Mouse (Mus musculus): ENCODE measurements at regions not wholly inside any gene's neighbourhood (a gene's known extent, or its start where the extent isn't known, plus 50 kb on each side); places are given as distances from the start of the nearest gene placed in this dataset.

GRCm38 (mm10) chr17:9167571-9168201 lies 179.6 kb downstream of the 1700010I14Rik start:
- TF ChIP-seq GATA1 (IDR thresholded peaks at IDR 0.05; ENCODE audit: borderline replicate concordance, low read length) = no peak
- no peak for TF ChIP-seq FLI1 (IDR thresholded peaks at IDR 0.05; ENCODE audit: low read length)
